Mouse (Mus musculus) monocyte, adult 5-6 weeks (primary cell): ENCODE data around the gene Ulk1. TPM values are rescaled to one million over a fixed set of nuclear protein-coding genes. Genes with fewer than 3 reads are reported as not detected.
"Not testable (repeated sequence)": the region's sequence is repeated elsewhere in the genome, so short reads cannot be mapped to it uniquely, and the experiment has no call there.

Experiments used
- ATAC-seq: fragments of 153-309, 156-312 bp; replicated peaks from 2 replicates; pipeline ENCODE4 v1.8.0; 2017; ENCODE audit warnings: mild to moderate bottlenecking; ENCODE audit not compliant: low TSS enrichment, insufficient number of reproducible peaks, severe bottlenecking, poor library complexity, low FRiP score
- total RNA-seq: library from RNA; stranded (forward); fragments of 200-1000, 200-491, 200-594 nt; gene quantifications from 3 replicates; pipeline ENCODE4 v1.2.3, GENCODE M21; 2017

Gene Ulk1
- total RNA-seq, 1 experiment from 2014 or later: 12.3 TPM

DNA sequence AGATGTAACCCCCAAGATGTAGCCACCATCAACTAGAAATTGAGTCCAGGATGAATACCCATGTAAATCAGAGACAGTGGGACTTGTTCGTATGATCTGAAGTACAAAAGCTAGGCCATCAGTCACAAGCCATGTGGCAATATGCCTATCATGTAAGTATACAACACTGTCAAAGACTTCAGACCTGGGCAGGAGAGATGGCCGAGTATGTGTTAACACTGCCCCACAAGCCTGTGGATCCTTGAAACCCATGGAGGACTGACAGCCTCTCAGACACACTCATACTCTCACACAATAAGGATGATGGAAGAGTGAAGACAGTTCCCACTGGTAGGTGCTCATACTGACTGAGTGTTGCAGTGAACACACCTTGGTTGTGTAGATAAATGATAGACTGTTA is 33.8 kb downstream of the Ulk1 start:
- no peak for ATAC-seq

GRCm38 (mm10) chr5:110774511-110774910 is 35.4 kb downstream of the Ulk1 start:
- ATAC-seq: no peak

- not testable (repeated sequence) for ATAC-seq
Observed at GRCm38 (mm10) chr5:110772945-110773344, 37.0 kb downstream of the Ulk1 start.

GRCm38 (mm10) chr5:110770448-110771158 is 39.3 kb downstream of the Ulk1 start, which contains the start of gene Ep400:
Ep400 (minus strand) TSS chr5:110770717.
- ATAC-seq: peak; percentile 91

- no peak for ATAC-seq
Observed at GRCm38 (mm10) chr5:110770031-110770445, 39.9 kb downstream of the Ulk1 start.

GRCm38 (mm10) chr5:110769272-110769671 is 40.6 kb downstream of the Ulk1 start:
- no peak for ATAC-seq

DNA sequence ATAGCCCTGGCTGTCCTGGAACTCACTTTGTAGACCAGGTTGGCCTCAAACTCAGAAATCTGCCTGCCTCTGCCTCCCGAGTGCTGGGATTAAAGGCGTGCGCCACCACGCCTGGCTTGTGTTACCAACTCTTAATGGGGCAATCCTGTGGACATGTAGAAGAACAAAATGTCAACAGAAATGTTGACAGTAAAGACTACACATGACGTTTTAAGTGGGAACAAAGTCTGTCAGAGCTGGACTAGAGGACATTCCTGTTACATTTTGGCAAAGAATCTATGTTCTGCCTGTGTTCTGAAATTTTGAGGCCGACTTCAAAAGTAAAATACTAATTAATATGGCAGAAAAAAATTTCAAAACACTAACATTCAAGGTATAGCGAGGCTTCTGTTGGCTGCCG is 46.0 kb downstream of the Ulk1 start:
- ATAC-seq: no peak

DNA sequence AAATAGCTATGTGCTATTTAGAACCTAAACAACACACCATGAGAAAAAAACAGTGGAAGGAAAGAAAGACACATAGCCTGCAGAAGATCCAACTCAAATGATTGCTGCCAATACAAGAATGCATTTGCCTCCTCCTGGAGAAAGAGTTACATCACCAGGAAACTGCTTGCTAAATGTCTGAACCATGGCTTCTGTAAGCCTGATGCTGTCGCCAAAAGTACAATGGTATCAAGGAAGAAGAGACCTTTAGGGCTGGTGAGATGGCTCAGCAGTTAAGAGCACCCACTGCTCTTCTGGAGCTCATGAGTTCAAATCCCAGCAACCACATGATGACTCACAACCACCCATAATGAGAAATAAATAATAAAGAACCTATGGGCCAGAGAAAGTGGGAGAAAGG is 64.9 kb downstream of the Ulk1 start:
- ATAC-seq: no peak

DNA sequence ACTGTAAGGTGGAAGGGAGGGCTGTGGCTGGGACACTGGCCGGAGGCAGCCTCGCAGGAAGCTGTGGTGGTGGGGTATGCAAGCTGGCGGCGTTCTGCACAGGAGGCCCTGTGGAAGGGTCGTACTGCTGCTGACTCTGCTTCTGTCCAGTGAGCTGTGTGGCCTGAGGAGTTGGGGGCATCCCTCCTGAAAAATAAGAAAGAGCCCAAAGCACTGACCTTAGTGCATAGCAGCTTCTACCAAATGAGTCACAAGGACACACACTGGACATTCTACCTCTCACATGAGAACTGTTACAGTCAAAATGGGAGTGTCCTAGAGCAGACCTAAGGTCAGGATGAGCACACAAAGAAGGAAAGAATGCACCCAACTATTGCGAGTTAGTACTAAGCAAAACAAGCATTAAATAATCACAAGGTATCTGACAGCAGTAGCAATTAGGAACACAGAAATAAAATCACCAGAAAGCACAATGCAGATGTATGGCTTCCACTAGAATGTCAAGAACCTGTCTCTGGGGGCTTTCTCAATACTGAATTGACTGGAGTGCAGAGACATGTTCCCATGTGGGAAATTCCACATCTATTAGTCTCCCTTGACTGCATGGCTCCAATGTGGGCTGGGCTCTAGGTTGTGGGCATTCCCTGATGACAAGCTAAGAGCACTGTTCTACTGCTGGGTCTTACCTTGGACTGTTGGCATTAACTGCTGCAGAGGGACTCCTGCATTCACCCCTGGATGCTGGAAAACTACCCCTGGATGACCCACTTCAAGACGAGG is 70.2 kb downstream of the Ulk1 start:
- ATAC-seq: no peak

DNA sequence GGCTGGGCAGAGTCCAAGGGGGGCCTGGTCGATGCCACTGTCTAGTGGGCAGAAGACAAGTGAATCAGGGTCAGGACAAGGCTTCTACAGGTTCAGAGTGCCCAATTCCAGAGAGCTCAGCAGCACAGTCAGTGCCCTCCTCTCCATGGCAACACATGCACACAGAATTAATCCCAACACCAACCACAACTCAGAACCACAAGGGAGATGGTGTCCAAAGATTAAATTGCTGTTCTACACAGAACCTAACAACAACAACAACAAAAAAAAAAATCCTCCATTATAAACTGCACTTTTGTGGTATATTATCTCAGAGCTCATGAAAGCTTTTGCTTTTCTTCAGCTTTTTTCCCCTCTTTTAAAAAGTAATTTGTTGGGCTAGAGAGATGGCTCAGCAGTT is 74.3 kb downstream of the Ulk1 start:
- ATAC-seq: no peak

Other genes with a start within 250 kb of the Ulk1 start
- gene Noc4l, start 156.7 kb downstream of the Ulk1 start, total RNA-seq: 8.3 to 29.0 TPM (median 9.9 TPM) in 3 replicates
- gene Ddx51, start 156.6 kb downstream of the Ulk1 start, total RNA-seq: 3.8 to 15.1 TPM (median 11.2 TPM) in 3 replicates
- 73.3 to 97.0 TPM (median 81.0 TPM) in 3 replicates for gene Ep400, start 39.4 kb downstream of the Ulk1 start, total RNA-seq
- gene Pus1, start 29.4 kb downstream of the Ulk1 start, total RNA-seq: 26.3 to 29.9 TPM (median 28.8 TPM) in 3 replicates
- 17.2 to 39.5 TPM (median 19.4 TPM) in 3 replicates for gene Hscb, start 29.7 kb upstream of the Ulk1 start, total RNA-seq
- gene Chek2, start 29.9 kb upstream of the Ulk1 start, total RNA-seq: 4.7 to 12.7 TPM (median 11.3 TPM) in 3 replicates
- 2.4 to 4.1 TPM (median 4.0 TPM) in 3 replicates for gene Ttc28, start 69.7 kb upstream of the Ulk1 start, total RNA-seq